Mouse (Mus musculus): ENCODE data around the gene Exoc6.

DNA sequence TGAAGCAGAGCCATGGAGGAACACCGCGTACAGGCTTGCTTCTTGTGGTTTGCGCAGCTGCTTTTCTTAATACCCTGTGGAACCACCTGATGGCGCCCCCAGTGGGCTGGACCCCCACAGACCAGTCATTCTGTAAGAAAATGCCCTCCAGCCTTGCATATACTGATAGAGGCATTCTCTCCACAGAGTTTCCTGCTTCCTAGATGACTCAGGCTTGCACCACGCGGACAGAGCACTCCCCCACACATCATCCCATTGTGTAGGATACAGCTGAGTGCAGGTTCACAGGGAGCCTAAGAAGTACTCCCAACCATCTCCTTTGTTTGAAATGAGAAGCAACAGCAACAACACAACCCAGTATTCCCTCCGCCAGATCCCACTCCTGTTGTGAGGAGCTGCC lies 59.8 kb downstream of the Exoc6 start:
- TF ChIP-seq GATA1 (IDR thresholded peaks at IDR 0.05; ENCODE audit: low read depth, low read length) (no peak), RCOR1 (IDR thresholded peaks at IDR 0.05; ENCODE audit: low read depth, low read length) (no peak), ZC3H11A (IDR thresholded peaks at IDR 0.05; ENCODE audit: low read depth, low read length) (no peak), USF2 (IDR thresholded peaks at IDR 0.05; ENCODE audit: borderline replicate concordance in 1 of 2, insufficient read depth in 1 of 2, low read depth in 1 of 2, low read length in 2 of 2) (no peak), CHD2 (IDR thresholded peaks at IDR 0.05; ENCODE audit: low read length) (no peak), USF1 (IDR thresholded peaks at IDR 0.05; ENCODE audit: low read depth, low read length) (no peak), POLR2AphosphoS2 (IDR thresholded peaks at IDR 0.05; ENCODE audit: low read length) (no peak), CTCF (IDR thresholded peaks at IDR 0.05 in 2 of 3, conservative IDR thresholded peaks at IDR 0.05 in 1 of 3; ENCODE audit: control insufficient read depth in 1 of 3, insufficient read depth in 1 of 3, low read depth in 2 of 3, low read length in 3 of 3, poor library complexity in 1 of 3, severe bottlenecking in 1 of 3) (no peak), TBP (IDR thresholded peaks at IDR 0.05; ENCODE audit: low read depth, low read length) (no peak)
